Mouse (Mus musculus) c-Kit-negative CD71-positive TER-119-positive erythroid progenitor cells, embryonic 14.5 days (primary cell): ENCODE data around the gene Gcnt4.

Experiments
- DNase-seq: peaks from one replicate; pipeline ENCODE4 v3.0.0-alpha.2; 2013; ENCODE audit warnings: low read depth, low spot score

The Gcnt4 gene

GRCm38 (mm10) chr13:96947722-96948121 is 23.2 kb downstream of the Gcnt4 start:
- DNase-seq = no peak

- DNase-seq = no peak
These were observed 27.4 kb downstream of the Gcnt4 start for GRCm38 (mm10) chr13:96951880-96952279.

- DNase-seq = no peak
These were observed 32.0 kb downstream of the Gcnt4 start for GRCm38 (mm10) chr13:96956466-96956865.

GRCm38 (mm10) chr13:96960019-96960418 is 35.5 kb downstream of the Gcnt4 start:
- no peak for DNase-seq

- no peak for DNase-seq
These were observed 37.1 kb downstream of the Gcnt4 start for GRCm38 (mm10) chr13:96961366-96962157.

GRCm38 (mm10) chr13:96962801-96963200 is 38.3 kb downstream of the Gcnt4 start:
- no peak for DNase-seq

GRCm38 (mm10) chr13:96964981-96965380 is 40.5 kb downstream of the Gcnt4 start:
- DNase-seq = no peak

- no peak for DNase-seq
These were observed 42.0 kb downstream of the Gcnt4 start for GRCm38 (mm10) chr13:96966210-96967089.

GRCm38 (mm10) chr13:96967091-96967490 is 42.6 kb downstream of the Gcnt4 start:
- no peak for DNase-seq

- no peak for DNase-seq
These were observed 43.3 kb downstream of the Gcnt4 start for GRCm38 (mm10) chr13:96967822-96968221.

- DNase-seq = no peak
These were observed 46.6 kb downstream of the Gcnt4 start for GRCm38 (mm10) chr13:96971076-96971475.

GRCm38 (mm10) chr13:96971861-96972282 is 47.4 kb downstream of the Gcnt4 start:
- peak; percentile 49 for DNase-seq

GRCm38 (mm10) chr13:96973318-96973717 is 48.8 kb downstream of the Gcnt4 start:
- DNase-seq = no peak

GRCm38 (mm10) chr13:96976986-96977595 is 52.6 kb downstream of the Gcnt4 start:
- DNase-seq = no peak

- no peak for DNase-seq
These were observed 56.1 kb downstream of the Gcnt4 start for GRCm38 (mm10) chr13:96980561-96980960.

GRCm38 (mm10) chr13:96983251-96984126 is 59.0 kb downstream of the Gcnt4 start:
- DNase-seq = no peak

GRCm38 (mm10) chr13:96984688-96985087 is 60.2 kb downstream of the Gcnt4 start:
- no peak for DNase-seq

GRCm38 (mm10) chr13:96985599-96986275 is 61.2 kb downstream of the Gcnt4 start:
- no peak for DNase-seq

- DNase-seq = no peak
These were observed 64.6 kb downstream of the Gcnt4 start for GRCm38 (mm10) chr13:96989129-96989528.

- DNase-seq = no peak
These were observed 65.6 kb downstream of the Gcnt4 start for GRCm38 (mm10) chr13:96990045-96990444.
